Mouse (Mus musculus) C2C12 (cell line): Measurements from ENCODE around the gene Hsph1. TPM values are rescaled to one million over a fixed set of nuclear protein-coding genes. Genes with fewer than 3 reads are reported as not detected.

Experiments
- H3K27me3 ChIP-seq: one replicate; pipeline ENCODE4 v1.6.1; 2011; ENCODE audit not compliant: control insufficient read depth, insufficient read depth, insufficient read length
- H3K36me3 ChIP-seq: one replicate; pipeline ENCODE4 v1.6.1; 2011; ENCODE audit not compliant: control insufficient read depth, insufficient read depth
- H3K4me3 ChIP-seq: one replicate; pipeline ENCODE4 v1.5.1; 2011; ENCODE audit warnings: mild to moderate bottlenecking, control low read depth; ENCODE audit not compliant: poor library complexity, insufficient read depth, severe bottlenecking
- H3K79me2 ChIP-seq: one replicate; pipeline ENCODE4 v1.6.1; 2011; ENCODE audit not compliant: control insufficient read depth, insufficient read depth
- H3K79me3 ChIP-seq: one replicate; pipeline ENCODE4 v1.6.1; 2011; ENCODE audit warnings: low read depth, control low read depth
- H3ac ChIP-seq: one replicate; pipeline ENCODE3; 2011; ENCODE audit warnings: low read depth; ENCODE audit not compliant: control insufficient read depth, insufficient read length
- CEBPB ChIP-seq: IDR thresholded peaks from one replicate; pipeline ENCODE4 v1.6.1; 2011; ENCODE audit warnings: low read depth, mild to moderate bottlenecking, control low read depth, moderate library complexity
- CTCF ChIP-seq: IDR thresholded peaks from one replicate; pipeline ENCODE4 v1.5.1; 2011; ENCODE audit not compliant: control insufficient read depth, insufficient read depth, insufficient read length
- FOSL1 ChIP-seq: IDR thresholded peaks from one replicate; pipeline ENCODE4 v1.8.0; 2011; ENCODE audit warnings: mild to moderate bottlenecking, low read length; ENCODE audit not compliant: poor library complexity, insufficient read depth, severe bottlenecking
- MAX ChIP-seq: IDR thresholded peaks from one replicate; pipeline ENCODE4 v1.6.1; 2011; ENCODE audit warnings: mild to moderate bottlenecking, control low read depth
- MYOD1 ChIP-seq: IDR thresholded peaks from one replicate; pipeline ENCODE4 v1.6.1; 2011; ENCODE audit warnings: low read depth; ENCODE audit not compliant: control insufficient read depth, insufficient read length
- MYOG ChIP-seq: IDR thresholded peaks from one replicate; pipeline ENCODE4 v1.6.1; 2011; ENCODE audit not compliant: control insufficient read depth, insufficient read length; ENCODE audit errors: extremely low read depth
- USF1 ChIP-seq: IDR thresholded peaks from one replicate; pipeline ENCODE4 v1.6.1; 2011; ENCODE audit warnings: low read depth, mild to moderate bottlenecking, control low read depth, moderate library complexity
- polyA plus RNA-seq: library from polyadenylated mRNA; unstranded; fragments of >200 nt; fragmentation: generic; extraction: Trizol; gene quantifications from one replicate; pipeline ENCODE4 v1.2.1, GENCODE M21; 2012; ENCODE audit warnings: missing spikeins

Hsph1 gene
- polyA plus RNA-seq, 1 experiment, result 74.1 TPM

DNA sequence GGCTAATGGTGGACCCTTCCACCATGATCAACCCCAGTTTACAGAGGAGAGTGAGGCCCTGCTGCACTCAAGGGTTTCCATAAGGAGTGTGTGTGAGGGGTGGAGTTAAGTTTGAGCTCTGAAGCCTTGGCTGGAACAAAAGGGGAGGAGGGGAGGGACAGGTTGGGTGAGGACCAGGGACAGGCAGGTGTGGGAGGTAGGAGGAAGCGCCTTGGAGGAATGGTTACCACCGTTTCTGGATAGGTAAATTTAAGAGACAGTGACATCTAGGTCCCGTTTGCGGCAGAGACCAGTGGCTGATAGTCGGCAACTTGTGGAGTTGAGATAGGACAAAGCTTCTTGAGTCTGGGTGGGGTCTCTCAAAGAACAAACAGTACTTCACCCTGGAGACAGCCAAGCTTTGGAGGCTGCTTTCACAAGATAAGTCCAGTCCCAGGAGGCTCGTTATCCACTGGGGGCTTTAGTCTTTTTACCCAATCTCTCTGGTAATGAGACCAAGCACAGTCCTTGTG is 12.8 kb upstream of the Hsph1 start:
- TF ChIP-seq CEBPB (no peak), MYOG (no peak)
- Histone ChIP-seq H3K79me2 (no peaks in the 10 kb centered on the region), H3ac (no peak overlapping the region), H3K36me3 (no peaks in the 10 kb centered on the region), H3K4me3 (no peak overlapping the region), H3K79me3 (no peaks in the 10 kb centered on the region), H3K27me3 (no peaks in the 10 kb centered on the region)

DNA sequence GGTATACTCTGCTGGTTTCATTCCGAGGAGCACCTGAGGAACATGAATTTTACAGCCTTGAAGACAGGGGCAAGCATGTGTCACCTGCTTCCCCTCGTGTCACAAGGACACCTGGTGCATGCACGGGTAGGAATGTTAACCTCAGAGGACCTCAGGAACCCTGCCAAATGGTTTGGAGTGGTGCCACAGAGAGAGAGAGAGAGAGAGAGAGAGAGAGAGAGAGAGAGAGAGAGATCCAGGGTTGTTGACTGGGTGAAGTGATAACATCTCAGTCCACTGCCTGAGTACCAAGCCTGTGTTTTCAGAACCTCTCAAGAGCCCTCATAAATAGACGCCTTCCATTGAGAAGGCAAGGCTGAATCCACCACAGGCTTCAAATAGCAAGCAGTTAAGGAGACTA is 12.0 kb upstream of the Hsph1 start:
- TF ChIP-seq MYOD1, result no peak
- TF ChIP-seq MYOG, result no peak
- TF ChIP-seq USF1, result no peak
- TF ChIP-seq FOSL1, result no peak
- no peak for TF ChIP-seq CEBPB
- TF ChIP-seq CTCF, result no peak
- TF ChIP-seq MAX, result no peak

DNA sequence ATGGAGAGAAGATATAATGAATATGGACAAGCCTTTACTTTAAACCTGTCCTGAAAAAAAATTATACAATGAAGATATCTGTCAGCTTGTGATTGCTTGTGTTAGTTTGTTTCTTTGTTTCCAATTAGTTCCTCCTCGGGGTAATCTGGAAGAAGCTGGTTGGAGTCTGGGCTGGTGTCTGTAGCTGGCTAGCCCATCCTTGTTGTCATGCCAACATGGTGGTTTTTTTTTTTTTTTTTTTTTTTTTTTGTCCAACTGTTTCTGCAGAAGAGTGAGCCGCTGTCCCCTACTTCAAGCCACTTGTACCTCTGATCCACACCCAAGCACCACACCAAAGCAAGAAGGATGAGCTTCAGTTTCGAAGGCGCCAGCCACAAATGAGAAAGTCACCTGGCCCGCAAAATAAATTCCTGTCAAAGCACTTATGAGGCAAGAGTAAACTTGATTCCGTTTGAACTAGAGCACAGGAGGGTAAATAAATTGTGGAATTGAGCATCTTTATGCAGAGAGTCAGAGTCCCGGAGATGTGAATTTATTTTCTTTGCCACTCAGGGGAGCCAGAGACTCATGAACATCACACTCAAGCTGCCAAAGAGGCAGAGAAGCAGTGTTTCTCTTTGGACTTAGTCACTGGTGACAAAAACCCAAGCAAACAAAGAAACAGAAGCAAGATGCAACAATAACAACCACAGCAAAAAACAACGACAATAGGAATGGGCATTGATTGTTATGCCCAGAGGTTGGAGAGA is 11.4 kb upstream of the Hsph1 start:
- H3K4me3 ChIP-seq, result no peak overlapping the region
- no peaks in the 10 kb centered on the region for H3K79me2 ChIP-seq
- no peak overlapping the region for H3ac ChIP-seq
- H3K36me3 ChIP-seq, result no peaks in the 10 kb centered on the region
- H3K79me3 ChIP-seq, result no peaks in the 10 kb centered on the region
- TF ChIP-seq CTCF (no peak), MYOG (no peak), FOSL1 (no peak), USF1 (no peak), MYOD1 (no peak), MAX (no peak), CEBPB (no peak)
- no peaks in the 10 kb centered on the region for H3K27me3 ChIP-seq

More for the DNA sequence above, 12.0 kb upstream of the Hsph1 start:
- H3ac ChIP-seq, result no peak overlapping the region
- no peak overlapping the region for H3K4me3 ChIP-seq
- no peaks in the 10 kb centered on the region for H3K79me3 ChIP-seq
- no peaks in the 10 kb centered on the region for H3K36me3 ChIP-seq
- no peaks in the 10 kb centered on the region for H3K27me3 ChIP-seq
- no peaks in the 10 kb centered on the region for H3K79me2 ChIP-seq

DNA sequence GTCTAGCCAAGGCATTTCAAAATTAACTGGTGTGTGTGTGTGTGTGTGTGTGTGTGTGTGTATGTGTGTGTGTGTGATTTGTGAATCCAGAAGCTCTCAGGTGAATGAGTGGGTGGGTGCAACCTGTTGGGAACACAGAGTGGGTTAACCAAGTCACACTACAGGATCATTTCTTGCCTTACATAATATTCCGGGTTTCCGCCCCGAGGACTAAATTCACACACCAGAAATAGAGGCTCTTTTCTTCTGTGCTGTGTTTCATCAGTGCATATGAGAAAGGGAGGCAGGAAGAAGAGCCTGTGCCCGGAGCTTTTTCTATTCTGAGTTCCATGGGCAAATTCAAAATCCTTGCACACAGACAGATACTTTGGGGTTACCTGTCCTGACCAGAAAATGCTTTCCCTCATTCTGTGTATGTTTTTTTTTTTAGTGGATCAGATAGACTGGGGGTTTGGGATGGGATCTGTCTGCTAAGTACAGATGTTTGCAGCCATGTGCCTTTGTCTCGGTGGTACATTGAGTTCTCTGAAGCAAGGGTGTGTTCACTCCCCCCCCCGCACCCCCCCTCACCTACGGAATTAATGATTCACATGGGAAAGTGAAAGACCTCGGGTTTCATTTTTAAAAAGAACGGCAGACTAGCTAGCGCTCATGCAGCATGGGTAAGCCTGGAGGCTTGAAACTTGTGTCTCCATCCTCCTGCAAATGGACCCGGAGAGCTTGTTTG is 6.8 kb upstream of the Hsph1 start:
- Histone ChIP-seq H3K27me3 (no peaks in the 10 kb centered on the region), H3K79me2 (no peaks in the 10 kb centered on the region), H3K4me3 (no peak overlapping the region), H3K79me3 (no peaks in the 10 kb centered on the region), H3ac (no peak overlapping the region), H3K36me3 (no peaks in the 10 kb centered on the region)
- TF ChIP-seq CEBPB, result no peak

- Histone ChIP-seq H3K79me3 (no peaks in the 10 kb centered on the region), H3K4me3 (no peak overlapping the region), H3K36me3 (no peaks in the 10 kb centered on the region), H3K79me2 (no peaks in the 10 kb centered on the region), H3K27me3 (no peaks in the 10 kb centered on the region), H3ac (no peak overlapping the region)
- no peak for TF ChIP-seq MYOG
- TF ChIP-seq CTCF, result peak; percentile 40
These were observed 6.2 kb upstream of the Hsph1 start for GRCm38 (mm10) chr5:149642366-149642765.

DNA sequence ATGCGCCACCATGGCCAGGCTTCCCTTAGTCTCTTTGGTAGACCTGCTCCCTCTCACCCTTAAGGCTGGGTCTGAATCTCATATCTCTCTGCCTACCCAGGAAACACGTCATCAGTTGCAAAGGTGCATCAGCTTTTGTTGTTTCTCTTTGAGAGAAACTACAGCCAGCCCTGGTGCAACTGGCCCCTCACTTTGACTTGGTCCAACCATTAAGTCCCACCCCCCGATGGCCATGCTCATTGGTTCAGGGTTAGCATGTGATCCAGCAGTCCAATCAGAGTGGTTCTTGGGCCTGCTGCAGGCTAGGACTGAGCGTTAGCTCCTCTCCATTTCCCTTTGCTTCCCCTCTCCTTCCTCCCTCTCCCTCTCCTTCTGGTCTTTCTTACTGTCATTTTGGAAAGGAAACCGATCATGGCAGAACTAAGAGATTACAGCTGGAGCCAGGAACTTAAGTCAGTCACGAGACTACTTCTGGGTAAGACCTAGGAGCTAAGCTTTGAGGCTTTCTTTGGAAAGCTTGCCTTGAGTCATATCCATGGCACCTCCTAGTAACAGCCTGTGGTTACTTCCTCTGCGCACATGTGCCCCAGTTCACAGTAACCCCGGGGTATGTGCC is 5.2 kb upstream of the Hsph1 start:
- H3K79me3 ChIP-seq, result no peaks in the 10 kb centered on the region
- H3K27me3 ChIP-seq, result no peaks in the 10 kb centered on the region
- H3K79me2 ChIP-seq, result no peaks in the 10 kb centered on the region
- no peaks in the 10 kb centered on the region for H3K36me3 ChIP-seq
- no peak overlapping the region for H3ac ChIP-seq
- no peak for TF ChIP-seq FOSL1
- peak; percentile 62 for TF ChIP-seq USF1
- H3K4me3 ChIP-seq, result no peak overlapping the region
